Mouse (Mus musculus) bone marrow, adult 2 months (tissue): Measurements from ENCODE around the gene Gm11042. TPM values are rescaled to one million over a fixed set of nuclear protein-coding genes. Genes with fewer than 3 reads are reported as not detected.

ENCODE experiments used
- H3K27ac ChIP-seq: fragments of 200-500 bp; 2 replicates; pipeline ENCODE4 v1.5.1; 2012; ENCODE audit warnings: low read depth, mild to moderate bottlenecking, control low read depth, inconsistent platforms, low read length; ENCODE audit not compliant: control insufficient read depth, poor library complexity, insufficient read depth
- H3K4me1 ChIP-seq: fragments of 200-500 bp; 2 replicates; pipeline ENCODE4 v1.6.1; 2011; ENCODE audit warnings: low read length; ENCODE audit not compliant: control insufficient read depth, insufficient read depth
- H3K4me3 ChIP-seq: fragments of 200-500 bp; replicated peaks from 2 replicates; pipeline ENCODE3; 2011; ENCODE audit warnings: mild to moderate bottlenecking, low read depth, low read length, control low read depth; ENCODE audit not compliant: control insufficient read depth
- CTCF ChIP-seq: fragments of 200-500 bp; IDR thresholded peaks from 2 replicates; pipeline ENCODE4 v1.5.1; 2011; ENCODE audit warnings: low read length, control low read depth; ENCODE audit not compliant: control insufficient read depth, insufficient read depth
- POLR2A ChIP-seq: fragments of 200-500 bp; IDR thresholded peaks from 2 replicates; pipeline ENCODE4 v1.6.1; 2011; ENCODE audit warnings: low read depth, mild to moderate bottlenecking, control low read depth, low read length, borderline replicate concordance; ENCODE audit not compliant: control insufficient read depth
- WGBS: fragments of 180-500 bp; shearing (Covaris S2); methylation state at CpG from one replicate; pipeline ENCODE4 v1.1.7; 2018; 5-methylcytosine and 5-hydroxymethylcytosine counted together
- polyA plus RNA-seq: library from polyadenylated mRNA; stranded (reverse); fragments of >200 nt; gene quantifications from 2 replicates; pipeline ENCODE4 v1.2.4, GENCODE M21; 2011; ENCODE audit warnings: low replicate concordance; ENCODE audit not compliant: missing spikeins, insufficient read depth, insufficient read length

Gm11042 gene
- polyA plus RNA-seq, 1 experiment, result not detected

GRCm38 (mm10) chr12:74333016-74333415 lies 16.8 kb upstream of the Gm11042 start:
- TF ChIP-seq CTCF (peak; percentile 56), POLR2A (no peak)
- Histone ChIP-seq H3K4me1 (no peaks in the 10 kb centered on the region), H3K4me3 (no peak overlapping the region), H3K27ac (no peak overlapping the region)
- WGBS, result 23% methylated on average over 13 of the region's 13 CpGs

GRCm38 (mm10) chr12:74329759-74330158 lies 13.6 kb upstream of the Gm11042 start:
- TF ChIP-seq CTCF, result no peak
- no peak for TF ChIP-seq POLR2A
- 87% methylated on average over 6 of the region's 6 CpGs for WGBS
- H3K4me1 ChIP-seq, result no peaks in the 10 kb centered on the region; the same call in 1 of the 2 replicates
- H3K27ac ChIP-seq, result no peak overlapping the region
- no peak overlapping the region for H3K4me3 ChIP-seq

- WGBS, result 71% methylated on average over 3 of the region's 3 CpGs
- no peak overlapping the region for H3K27ac ChIP-seq
Measured at GRCm38 (mm10) chr12:74326644-74327043, 10.4 kb upstream of the Gm11042 start.

GRCm38 (mm10) chr12:74321981-74322380 lies 5.8 kb upstream of the Gm11042 start:
- Histone ChIP-seq H3K27ac (no peak overlapping the region), H3K4me3 (no peak overlapping the region), H3K4me1 (no peaks in the 10 kb centered on the region; the same call in 1 of the 2 replicates)
- TF ChIP-seq CTCF, result no peak
- WGBS, result 70% methylated on average over 5 of the region's 5 CpGs

More at GRCm38 (mm10) chr12:74326644-74327043, 10.4 kb upstream of the Gm11042 start:
- Histone ChIP-seq H3K4me1 (no peaks in the 10 kb centered on the region; the same call in 1 of the 2 replicates), H3K4me3 (no peak overlapping the region)
- TF ChIP-seq CTCF (no peak), POLR2A (no peak)

GRCm38 (mm10) chr12:74320318-74320717 lies 4.1 kb upstream of the Gm11042 start:
- no peak overlapping the region for H3K4me3 ChIP-seq
- no peak overlapping the region for H3K27ac ChIP-seq
- 12% methylated on average over 10 of the region's 10 CpGs for WGBS
- no peaks in the 10 kb centered on the region; the same call in 1 of the 2 replicates for H3K4me1 ChIP-seq
- no peak for TF ChIP-seq POLR2A
- TF ChIP-seq CTCF, result peak; percentile 73

- TF ChIP-seq POLR2A (no peak), CTCF (peak; percentile 43)
- Histone ChIP-seq H3K27ac (no peak overlapping the region), H3K4me1 (no peaks in the 10 kb centered on the region; the same call in 1 of the 2 replicates), H3K4me3 (no peak overlapping the region)
- WGBS, result 14% methylated on average over 15 of the region's 15 CpGs
Measured at GRCm38 (mm10) chr12:74316989-74317759, 980 bp upstream of the Gm11042 start.

- Histone ChIP-seq H3K4me3 (no peak overlapping the region), H3K27ac (no peak overlapping the region), H3K4me1 (no peaks in the 10 kb centered on the region; the same call in 1 of the 2 replicates)
- WGBS, result 73% methylated on average over 2 of the region's 2 CpGs
- TF ChIP-seq CTCF, result no peak
- no peak for TF ChIP-seq POLR2A
Measured at GRCm38 (mm10) chr12:74315221-74315620, 973 bp downstream of the Gm11042 start.

GRCm38 (mm10) chr12:74312611-74313010 lies 3.6 kb downstream of the Gm11042 start:
- no peaks in the 10 kb centered on the region; the same call in 1 of the 2 replicates for H3K4me1 ChIP-seq
- H3K4me3 ChIP-seq, result no peak overlapping the region
- 74% methylated on average over 3 of the region's 3 CpGs for WGBS
- TF ChIP-seq CTCF, result no peak
- no peak for TF ChIP-seq POLR2A
- H3K27ac ChIP-seq, result no peak overlapping the region
